7 mouse cellular contexts compared by ENCODE assay signal in genomic region chr16:84835823-84836743, GRCm38 (mm10). TPM values are rescaled to one million over a fixed set of nuclear protein-coding genes. Genes with fewer than 3 reads are reported as not detected.
DNase-seq lines count a peak whose midpoint lies in the region; ATAC-seq lines count a peak whose summit lies in the region.

No protein-coding gene starts in this region.

- H3K79me2 ChIP-seq in macrophage (ENCODE audit: inconsistent target), result peaks cover 70% of the 10 kb centered on the region

- peak overlapping the region; percentile 76 for H3K4me2 ChIP-seq in forebrain, embryonic 16.5 days (ENCODE audit: low read length)
- H3K4me2 ChIP-seq in hindbrain, embryonic 12.5 days (replicated peaks), result peak overlapping the region; percentile 81

- H3K4me3 ChIP-seq in forebrain, embryonic 16.5 days (replicated peaks; ENCODE audit: low read length), result peak overlapping the region; percentile 65
- H3K4me3 ChIP-seq in hindbrain, embryonic 12.5 days, result peak overlapping the region; percentile 97
- H3K4me3 ChIP-seq in macrophage (ENCODE audit: inconsistent target), result peak overlapping the region; percentile 70

- peak overlapping the region; percentile 90 for H3K27ac ChIP-seq in forebrain, embryonic 16.5 days (ENCODE audit: low read length)
- peak overlapping the region; percentile 99 for H3K27ac ChIP-seq in hindbrain, embryonic 12.5 days
- H3K27ac ChIP-seq in macrophage, result peak overlapping the region; percentile 43; the same call in 1 of the 2 replicates

- H3K9ac ChIP-seq in forebrain, embryonic 16.5 days (replicated peaks; ENCODE audit: low read depth, low read length), result peak overlapping the region; percentile 84
- peak overlapping the region; percentile 98 for H3K9ac ChIP-seq in hindbrain, embryonic 12.5 days

- peak; percentile 57 for DNase-seq in Muller cell, postnatal 12 days (ENCODE audit: inconsistent ontology term)
- peak; percentile 60 for DNase-seq in c-Kit-negative CD71-positive TER-119-positive erythroid progenitor cells, embryonic 14.5 days (ENCODE audit: low read depth, low spot score)
- DNase-seq in left cerebral cortex, adult 8-10 months (ENCODE audit: low spot score in 2 of 2), result peak; percentile 13 to 40
- peak; percentile 41 to 53 for DNase-seq in right cerebral cortex, postnatal 10 days (ENCODE audit: low spot score in 2 of 2)

- peak; percentile 4 for ATAC-seq in forebrain, embryonic 16.5 days
- ATAC-seq in hindbrain, embryonic 12.5 days (ENCODE audit: low FRiP score), result peak; percentile 15

- no peaks in the 10 kb centered on the region for H3K27me3 ChIP-seq in forebrain, embryonic 16.5 days (replicated peaks; ENCODE audit: control insufficient read depth, insufficient read depth, low read length)
- no peaks in the 10 kb centered on the region for H3K27me3 ChIP-seq in hindbrain, embryonic 12.5 days

- no peaks in the 10 kb centered on the region for H3K9me3 ChIP-seq in forebrain, embryonic 16.5 days (ENCODE audit: control insufficient read depth, low read length)
- no peaks in the 10 kb centered on the region for H3K9me3 ChIP-seq in hindbrain, embryonic 12.5 days (replicated peaks)

- 7% methylated on average over 28 of the region's 29 CpGs for WGBS in forebrain, embryonic 16.5 days
- 10% methylated on average over 29 of the region's 29 CpGs for WGBS in hindbrain, embryonic 12.5 days
- 9% methylated on average over 29 of the region's 29 CpGs for WGBS in macrophage (ENCODE audit: missing documents)

- H3K36me3 ChIP-seq in forebrain, embryonic 16.5 days (ENCODE audit: control insufficient read depth, insufficient read depth), result peaks cover 5% of the 10 kb centered on the region; the same call in 1 of the 2 replicates
- H3K36me3 ChIP-seq in hindbrain, embryonic 12.5 days, result peaks cover 20% of the 10 kb centered on the region
- peaks cover 13% of the 10 kb centered on the region for H3K36me3 ChIP-seq in macrophage (ENCODE audit: inconsistent target)

- H3K4me1 ChIP-seq in forebrain, embryonic 16.5 days (replicated peaks; ENCODE audit: control insufficient read depth, insufficient read depth, low read length), result peaks cover 28% of the 10 kb centered on the region
- peaks cover 19% of the 10 kb centered on the region for H3K4me1 ChIP-seq in hindbrain, embryonic 12.5 days

RNA-seq across cellular contexts. Expression of gene Atp5j, which starts 0.7 kb away (rescaled TPM):
- polyA plus RNA-seq in forebrain, embryonic 16.5 days (2015; fragmentation: Nextera tagmentation; extraction: Ambion mirVana), result 635 and 648 TPM in 2 replicates
- polyA plus RNA-seq in hindbrain, embryonic 12.5 days (2016; fragmentation: Nextera tagmentation; extraction: Ambion mirVana), result 660 and 698 TPM in 2 replicates
- total RNA-seq in left cerebral cortex, adult 8-10 months (2022), result 100 to 1,000 TPM; 299 to 394 (median 366) TPM
- 100 to 1,000 TPM in 8 of 26 experiments, 10 to 100 TPM in 18; 51.7 to 143 (median 87.4) TPM for total RNA-seq in macrophage (2018; cell fraction: chromatin; rRNA removed)
- 100 to 1,000 TPM; 175 to 247 (median 219) TPM for total RNA-seq in macrophage (2018; cell fraction: cytosol; rRNA removed)
- total RNA-seq in macrophage (2018; cell fraction: nucleus; rRNA removed), result 100 to 1,000 TPM in 5 of 26 experiments, 10 to 100 TPM in 21; 39.9 to 109 (median 81.3) TPM
- polyA plus RNA-seq in macrophage (2018), result 170 to 248 TPM (median 201 TPM) in 3 replicates

RNA-seq across cellular contexts. Expression of gene Gabpa, which starts 1.4 kb away (rescaled TPM):
- polyA plus RNA-seq in forebrain, embryonic 16.5 days (2015; fragmentation: Nextera tagmentation; extraction: Ambion mirVana), result 26.7 and 33.0 TPM in 2 replicates
- 36.9 and 38.1 TPM in 2 replicates for polyA plus RNA-seq in hindbrain, embryonic 12.5 days (2016; fragmentation: Nextera tagmentation; extraction: Ambion mirVana)
- total RNA-seq in left cerebral cortex, adult 8-10 months (2022), result 10 to 100 TPM; 17.1 to 20.5 (median 19.1) TPM
- total RNA-seq in macrophage (2018; cell fraction: chromatin; rRNA removed), result 10 to 100 TPM; 31.6 to 52.0 (median 41.1) TPM
- 10 to 100 TPM; 21.4 to 38.2 (median 29.9) TPM for total RNA-seq in macrophage (2018; cell fraction: cytosol; rRNA removed)
- total RNA-seq in macrophage (2018; cell fraction: nucleus; rRNA removed), result 10 to 100 TPM; 28.2 to 47.2 (median 32.5) TPM
- 22.2 to 35.4 TPM (median 23.2 TPM) in 3 replicates for polyA plus RNA-seq in macrophage (2018)

Comparison
In these comparisons a context has a peak if more than half of its experiments do, and no peak if none do; other contexts are left out.
1. Peak in every context shown above with its lines: DNase-seq, ATAC-seq, H3K4me3 ChIP-seq and H3K27ac ChIP-seq.
2. H3K27ac ChIP-seq: peak in every context shown above with its lines; median percentile 99 in hindbrain, embryonic 12.5 days; 90 in forebrain, embryonic 16.5 days; 43 in macrophage.